Mouse (Mus musculus): ENCODE results near the gene Trpm3.

Gene Trpm3

DNA sequence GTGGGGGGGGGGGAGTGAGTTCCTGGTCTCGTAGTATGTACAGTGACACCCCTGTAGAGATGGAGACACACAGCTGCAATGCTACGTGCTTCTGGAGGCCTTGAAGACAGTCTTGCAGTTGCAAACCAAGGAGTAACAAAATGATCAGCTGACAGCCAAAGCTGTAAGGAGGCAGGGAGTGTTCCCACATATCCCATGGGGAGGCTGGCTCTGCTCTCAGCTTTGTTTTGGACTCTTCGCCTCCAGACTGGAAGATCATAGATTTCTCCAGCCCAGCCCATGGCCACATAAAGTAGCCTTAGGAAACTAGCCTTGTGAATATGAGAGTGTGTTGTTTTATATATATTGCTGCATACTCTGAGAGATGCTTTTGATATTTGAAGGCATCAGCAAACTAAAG is 248.0 kb downstream of the Trpm3 start:
- no peak for DNase-seq (ENCODE audit: low read depth, low spot score)
- no peaks in the 10 kb centered on the region for H3K27me3 ChIP-seq (ENCODE audit: control insufficient read depth, insufficient read depth, low read length, poor library complexity, severe bottlenecking)

DNA sequence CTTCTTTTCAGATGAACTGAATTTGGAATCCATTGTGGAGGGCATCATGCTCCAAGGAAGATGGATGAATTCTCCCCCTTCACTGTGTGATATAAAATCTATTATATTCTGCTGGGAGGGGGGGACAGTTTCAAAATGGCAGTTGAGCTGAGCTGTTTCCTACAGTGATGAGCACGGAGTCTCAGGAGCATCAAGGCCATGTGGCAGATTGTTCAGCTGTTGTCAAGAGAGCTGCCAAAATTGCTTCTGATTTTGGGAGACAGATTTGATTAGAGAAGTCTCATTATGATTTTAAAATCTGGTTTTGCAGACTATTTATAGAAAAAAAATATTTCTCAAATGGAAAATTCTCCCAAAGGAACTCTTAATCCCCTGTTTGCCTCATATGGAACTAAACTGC is 255.9 kb downstream of the Trpm3 start:
- no peaks in the 10 kb centered on the region for H3K27me3 ChIP-seq (ENCODE audit: control insufficient read depth, insufficient read depth, low read length, poor library complexity, severe bottlenecking)
- no peaks in the 10 kb centered on the region for H3K36me3 ChIP-seq (ENCODE audit: control insufficient read depth, insufficient read depth, low read length, poor library complexity, severe bottlenecking)

More for the DNA sequence above, 248.0 kb downstream of the Trpm3 start:
- H3K36me3 ChIP-seq (ENCODE audit: control insufficient read depth, insufficient read depth, low read length, poor library complexity, severe bottlenecking) = no peaks in the 10 kb centered on the region

DNA sequence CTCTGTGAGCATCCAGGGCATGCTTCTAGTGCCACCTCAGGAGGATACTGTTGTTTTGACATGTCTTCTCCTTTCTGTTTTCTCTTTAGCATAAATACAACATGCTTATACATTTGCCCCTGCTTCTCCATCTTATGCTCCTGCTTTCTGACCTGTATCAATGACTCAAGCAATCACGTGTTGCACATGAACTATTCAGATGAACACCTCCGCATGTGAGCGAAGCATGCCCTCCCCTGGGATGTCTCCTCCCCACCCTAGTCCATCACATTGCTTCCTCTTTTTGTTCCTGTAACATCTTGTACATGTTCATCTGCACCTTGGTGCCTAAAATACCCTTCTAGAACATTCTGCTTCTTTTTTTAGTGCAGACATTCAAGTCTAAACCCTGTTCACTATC is 265.2 kb downstream of the Trpm3 start:
- Histone ChIP-seq H3K36me3 (ENCODE audit: control insufficient read depth, insufficient read depth, low read length, poor library complexity, severe bottlenecking) (no peaks in the 10 kb centered on the region), H3K27me3 (ENCODE audit: control insufficient read depth, insufficient read depth, low read length, poor library complexity, severe bottlenecking) (no peaks in the 10 kb centered on the region)
- DNase-seq (ENCODE audit: low read depth, low spot score) = peak; percentile 20

More for the DNA sequence above, 255.9 kb downstream of the Trpm3 start:
- no peak for DNase-seq (ENCODE audit: low read depth, low spot score)

DNA sequence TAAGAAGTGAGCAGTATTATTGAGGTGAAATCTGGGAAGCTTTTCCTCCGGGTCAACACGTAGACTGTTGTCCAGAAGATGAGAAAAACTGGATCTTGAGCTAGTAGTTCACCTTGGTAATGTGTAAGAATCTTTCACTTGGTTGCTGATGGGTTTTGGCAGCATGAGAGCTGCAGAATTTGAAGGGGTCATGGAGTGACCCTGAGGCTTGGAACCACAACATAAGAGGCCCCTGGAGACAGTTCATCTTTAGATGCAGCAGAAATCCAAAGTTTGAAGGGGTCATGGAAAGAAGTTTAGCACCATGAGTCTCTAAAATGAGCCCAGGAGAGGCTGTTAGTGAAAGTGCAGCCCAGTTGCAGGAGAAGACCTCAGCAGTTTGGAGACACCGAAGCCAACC is 279.4 kb downstream of the Trpm3 start:
- DNase-seq (ENCODE audit: low read depth, low spot score) = no peak
- Histone ChIP-seq H3K36me3 (ENCODE audit: control insufficient read depth, insufficient read depth, low read length, poor library complexity, severe bottlenecking) (no peaks in the 10 kb centered on the region), H3K27me3 (ENCODE audit: control insufficient read depth, insufficient read depth, low read length, poor library complexity, severe bottlenecking) (no peaks in the 10 kb centered on the region)

DNA sequence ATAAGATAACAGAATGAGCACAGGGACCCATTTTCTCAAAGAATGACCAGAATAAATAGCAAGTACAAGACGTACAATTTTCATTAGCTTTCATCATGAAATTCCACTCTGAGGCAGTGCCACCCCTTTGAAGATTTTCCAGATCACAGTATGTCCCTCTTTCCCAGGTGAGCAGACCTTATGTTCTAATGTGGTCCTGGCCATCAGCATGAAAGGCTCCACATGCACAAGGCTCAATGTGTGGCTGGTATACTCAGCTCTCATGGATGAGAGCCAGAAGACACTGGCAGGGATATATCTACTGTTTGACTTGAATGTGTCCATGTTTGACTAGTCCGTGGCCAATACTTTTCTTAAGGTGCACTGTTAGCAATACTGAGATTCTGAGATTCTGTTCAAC is 298.4 kb downstream of the Trpm3 start:
- H3K27me3 ChIP-seq (ENCODE audit: control insufficient read depth, insufficient read depth, low read length, poor library complexity, severe bottlenecking) = no peaks in the 10 kb centered on the region
- no peak for DNase-seq (ENCODE audit: low read depth, low spot score)
- H3K36me3 ChIP-seq (ENCODE audit: control insufficient read depth, insufficient read depth, low read length, poor library complexity, severe bottlenecking) = no peaks in the 10 kb centered on the region

DNA sequence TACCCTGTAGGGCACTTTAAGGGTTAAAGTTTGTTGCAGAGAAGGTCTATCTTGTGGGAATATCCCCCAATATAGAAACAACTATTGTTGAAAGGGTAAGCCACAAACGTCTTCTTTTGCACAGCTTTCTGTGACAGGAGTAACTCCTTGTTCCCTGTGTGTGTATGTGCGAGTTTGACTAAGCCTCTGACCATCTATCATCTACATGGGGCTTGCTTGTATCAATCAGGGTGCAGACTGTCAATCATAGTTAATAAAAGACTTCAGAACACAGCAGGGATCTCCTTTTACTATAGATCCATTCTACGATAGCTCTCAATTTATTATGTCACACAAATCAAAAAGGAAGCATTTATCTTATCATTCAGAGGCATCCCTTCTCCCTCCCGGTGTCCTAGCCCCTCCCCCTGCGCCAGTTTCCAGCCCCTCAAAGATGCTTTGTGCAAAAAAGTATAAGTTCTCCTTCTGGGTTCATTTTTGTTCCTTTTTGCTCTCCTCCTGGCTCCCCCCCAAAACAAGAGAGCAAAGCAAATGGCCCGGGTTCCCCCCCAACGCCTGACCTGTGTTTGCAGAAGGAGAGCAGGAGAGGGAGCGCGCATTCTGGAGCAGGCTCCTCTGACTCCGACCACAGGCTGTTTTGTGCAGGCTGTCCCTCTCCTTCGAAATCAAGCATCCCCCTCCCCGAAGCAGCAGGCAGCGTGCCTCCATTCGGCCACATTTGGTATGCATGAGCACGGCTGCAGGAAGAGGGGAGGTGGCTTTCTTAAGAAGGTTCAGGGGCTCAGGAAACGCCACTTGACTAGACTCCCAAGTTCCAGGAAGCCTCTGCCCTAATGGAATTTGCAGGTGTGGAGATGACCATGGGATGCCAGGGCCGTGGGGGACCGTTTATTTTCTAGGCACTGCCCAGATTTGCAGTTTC is 308.8 kb downstream of the Trpm3 start:
- no peaks in the 10 kb centered on the region for H3K27me3 ChIP-seq (ENCODE audit: control insufficient read depth, insufficient read depth, low read length, poor library complexity, severe bottlenecking)
- DNase-seq (ENCODE audit: low read depth, low spot score) = no peak
- no peaks in the 10 kb centered on the region for H3K36me3 ChIP-seq (ENCODE audit: control insufficient read depth, insufficient read depth, low read length, poor library complexity, severe bottlenecking)

DNA sequence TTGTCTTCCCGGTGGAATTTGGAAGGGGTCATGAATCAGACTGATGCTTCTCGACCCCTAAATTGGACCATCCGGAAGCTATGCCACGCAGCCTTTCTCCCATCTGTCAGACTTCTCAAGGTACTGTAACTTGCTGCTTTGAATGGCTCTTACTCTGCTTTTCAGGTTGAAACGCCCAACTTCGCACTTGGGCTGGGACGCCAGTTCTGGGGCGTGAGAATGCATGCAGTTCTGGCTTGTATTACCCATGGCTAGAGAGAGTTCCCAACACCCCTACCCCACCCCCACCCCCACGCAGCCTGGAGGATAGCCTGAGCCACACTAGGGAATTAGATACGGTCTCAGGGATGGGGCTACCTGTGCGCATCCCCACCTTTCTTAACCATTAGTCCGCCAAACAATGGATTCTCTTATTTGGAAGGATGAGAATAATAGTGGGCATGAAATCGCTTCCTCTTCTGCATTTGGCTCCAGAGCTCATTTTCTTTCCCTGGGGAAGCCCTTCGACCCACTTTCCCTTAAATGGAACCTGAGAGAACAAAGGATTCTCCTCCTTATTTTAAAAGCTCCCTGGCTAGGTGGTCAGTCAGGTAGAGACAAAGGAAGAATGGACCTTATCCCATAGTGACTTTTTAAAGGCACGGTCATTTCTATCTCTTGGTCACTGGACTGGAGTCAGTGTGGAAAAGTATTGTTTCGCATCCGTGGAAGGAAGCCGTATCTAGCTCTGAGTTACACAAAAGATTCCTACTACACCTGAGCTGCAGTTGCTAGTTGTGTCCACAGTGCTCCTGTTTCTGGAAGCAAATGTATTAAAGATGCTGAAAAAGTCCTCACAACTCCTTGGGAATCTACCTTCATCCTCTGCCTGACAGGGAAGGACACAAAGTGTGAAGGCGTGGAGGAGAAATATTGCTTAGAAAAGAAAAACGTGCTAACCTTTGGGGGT is 309.8 kb downstream of the Trpm3 start:
- no peaks in the 10 kb centered on the region for H3K36me3 ChIP-seq (ENCODE audit: control insufficient read depth, insufficient read depth, low read length, poor library complexity, severe bottlenecking)
- H3K27me3 ChIP-seq (ENCODE audit: control insufficient read depth, insufficient read depth, low read length, poor library complexity, severe bottlenecking) = no peaks in the 10 kb centered on the region
- DNase-seq (ENCODE audit: low read depth, low spot score) = no peak

DNA sequence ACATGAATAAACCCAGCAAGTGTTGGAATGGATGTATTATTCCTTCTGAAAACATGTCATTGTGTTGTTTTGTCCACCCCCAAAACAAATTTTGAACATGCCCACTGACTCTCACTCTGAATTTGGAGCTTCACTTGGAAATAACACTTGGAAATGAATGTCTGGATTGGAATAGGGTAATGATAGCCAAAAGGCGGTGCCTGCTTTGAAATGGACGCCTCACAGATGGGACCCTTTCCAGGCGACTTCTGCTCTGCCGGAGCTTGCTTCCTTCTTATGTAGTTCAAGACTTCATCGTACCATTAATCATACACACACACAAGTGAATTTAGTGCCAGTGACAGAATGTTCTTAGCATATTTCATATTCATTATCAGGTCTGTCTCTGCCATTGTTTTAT is 312.4 kb downstream of the Trpm3 start:
- Histone ChIP-seq H3K36me3 (ENCODE audit: control insufficient read depth, insufficient read depth, low read length, poor library complexity, severe bottlenecking) (no peaks in the 10 kb centered on the region), H3K27me3 (ENCODE audit: control insufficient read depth, insufficient read depth, low read length, poor library complexity, severe bottlenecking) (no peaks in the 10 kb centered on the region)
- no peak for DNase-seq (ENCODE audit: low read depth, low spot score)

DNA sequence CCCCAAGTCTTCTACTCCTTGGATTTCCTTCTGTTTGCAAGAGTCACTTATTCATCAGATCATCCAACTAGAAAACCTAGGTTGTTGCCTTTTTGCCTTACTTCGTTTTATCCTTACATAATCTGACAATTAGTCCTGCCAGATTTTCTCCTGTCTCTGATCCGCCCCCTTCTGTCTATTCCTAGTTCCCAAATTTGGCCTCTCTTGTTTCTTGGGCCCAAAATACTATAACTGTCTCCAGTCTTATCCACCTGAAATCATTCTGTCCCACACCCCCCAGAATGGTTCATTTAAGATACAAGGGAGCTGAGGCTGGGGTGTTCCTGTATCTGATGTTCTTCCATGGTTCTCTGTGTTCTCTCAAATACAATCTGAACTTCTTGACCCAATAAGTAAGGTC is 318.1 kb downstream of the Trpm3 start:
- no peaks in the 10 kb centered on the region for H3K27me3 ChIP-seq (ENCODE audit: control insufficient read depth, insufficient read depth, low read length, poor library complexity, severe bottlenecking)
- DNase-seq (ENCODE audit: low read depth, low spot score) = no peak
- H3K36me3 ChIP-seq (ENCODE audit: control insufficient read depth, insufficient read depth, low read length, poor library complexity, severe bottlenecking) = no peaks in the 10 kb centered on the region

DNA sequence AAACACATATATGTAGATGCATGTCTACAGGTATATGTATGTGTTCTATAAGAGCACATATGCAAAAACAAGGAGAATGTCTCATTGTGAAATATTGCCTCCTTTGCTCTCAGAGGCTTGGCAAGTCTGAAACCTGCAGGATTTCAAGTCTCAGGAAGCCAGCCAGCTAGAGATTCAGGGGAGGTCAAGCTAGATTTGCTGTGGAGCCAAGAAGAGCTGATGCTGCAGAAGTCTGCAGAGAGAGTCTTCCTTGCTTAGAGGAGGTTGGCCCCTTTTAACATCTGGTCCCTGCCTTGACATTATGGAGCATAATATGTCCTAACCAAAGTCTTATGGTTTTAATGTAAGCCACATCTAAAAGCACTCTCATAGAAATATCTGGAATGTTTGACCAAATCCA is 323.2 kb downstream of the Trpm3 start:
- DNase-seq (ENCODE audit: low read depth, low spot score) = no peak
- Histone ChIP-seq H3K36me3 (ENCODE audit: control insufficient read depth, insufficient read depth, low read length, poor library complexity, severe bottlenecking) (no peaks in the 10 kb centered on the region), H3K27me3 (ENCODE audit: control insufficient read depth, insufficient read depth, low read length, poor library complexity, severe bottlenecking) (no peaks in the 10 kb centered on the region)

DNA sequence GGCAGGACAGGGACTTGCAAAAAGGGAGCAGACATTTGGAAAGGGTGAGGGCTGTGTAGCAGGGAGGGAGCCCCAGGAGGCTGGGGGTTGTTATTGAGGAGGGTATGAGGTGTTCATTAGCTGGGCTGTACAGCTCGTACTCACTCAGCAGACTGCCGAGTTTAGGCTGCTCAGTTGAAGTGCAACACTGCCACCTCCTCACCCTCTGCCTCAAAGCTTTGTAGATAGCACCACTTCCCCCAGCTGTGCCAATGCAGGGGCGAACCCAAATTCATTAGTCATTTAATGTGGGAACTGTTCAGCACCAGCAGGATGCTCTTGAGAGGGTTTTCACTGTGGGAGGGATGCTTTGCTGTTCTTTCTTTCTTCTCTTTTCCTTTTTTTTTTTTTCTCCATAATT is 324.7 kb downstream of the Trpm3 start:
- H3K36me3 ChIP-seq (ENCODE audit: control insufficient read depth, insufficient read depth, low read length, poor library complexity, severe bottlenecking) = no peaks in the 10 kb centered on the region
- no peak for DNase-seq (ENCODE audit: low read depth, low spot score)
- H3K27me3 ChIP-seq (ENCODE audit: control insufficient read depth, insufficient read depth, low read length, poor library complexity, severe bottlenecking) = no peaks in the 10 kb centered on the region

DNA sequence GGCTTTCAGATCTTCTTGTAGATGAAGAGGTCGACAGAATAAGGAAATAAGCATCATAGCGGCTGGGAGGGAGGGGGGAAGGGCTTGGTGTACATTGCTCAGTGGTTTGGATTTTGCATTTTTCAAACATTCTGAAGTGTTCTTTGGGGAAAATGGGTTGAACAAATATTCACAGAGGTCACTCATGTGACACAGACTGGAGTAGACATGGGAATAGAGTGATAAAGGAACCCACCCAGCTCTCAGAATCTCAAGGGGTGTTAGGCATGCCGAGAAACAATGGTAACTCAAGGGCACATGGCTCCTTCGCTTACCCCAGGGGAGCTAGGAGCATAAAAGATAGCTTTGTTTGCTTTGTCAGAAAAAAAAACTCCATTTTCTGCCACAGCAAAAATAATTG is 330.8 kb downstream of the Trpm3 start:
- Histone ChIP-seq H3K27me3 (ENCODE audit: control insufficient read depth, insufficient read depth, low read length, poor library complexity, severe bottlenecking) (no peaks in the 10 kb centered on the region), H3K36me3 (ENCODE audit: control insufficient read depth, insufficient read depth, low read length, poor library complexity, severe bottlenecking) (no peaks in the 10 kb centered on the region)
- no peak for DNase-seq (ENCODE audit: low read depth, low spot score)

DNA sequence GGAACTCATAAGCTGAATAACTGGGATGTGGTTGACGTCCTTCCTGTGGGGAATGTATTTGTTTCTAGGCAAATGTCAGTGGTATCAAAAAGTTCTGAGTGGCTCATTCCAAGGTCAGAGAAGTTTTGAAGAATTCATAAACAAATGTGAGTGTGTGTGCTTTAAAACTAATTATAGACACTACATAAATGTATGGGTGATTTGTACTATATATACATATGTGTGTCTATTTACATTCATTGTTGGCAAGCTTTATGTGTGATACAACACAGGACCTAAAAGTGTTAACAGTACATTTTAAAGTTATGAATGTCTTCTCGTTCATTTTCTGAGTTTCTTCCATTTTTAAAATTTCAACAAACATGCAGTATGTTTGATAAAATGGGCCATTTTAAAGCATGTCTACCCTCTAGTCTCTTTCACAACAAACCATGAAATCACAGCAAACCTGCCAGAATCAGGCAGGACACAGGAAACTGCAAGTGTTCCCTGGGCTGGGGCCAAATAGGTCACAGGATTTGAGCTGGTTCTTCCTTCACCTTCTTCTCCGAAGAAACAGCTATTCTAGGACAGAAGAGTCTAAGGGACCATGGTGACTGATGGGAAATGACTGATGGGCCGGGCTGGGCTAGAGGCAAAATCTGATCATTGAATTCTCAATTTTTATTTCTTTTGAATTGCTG is 334.3 kb downstream of the Trpm3 start:
- Histone ChIP-seq H3K36me3 (ENCODE audit: control insufficient read depth, insufficient read depth, low read length, poor library complexity, severe bottlenecking) (no peaks in the 10 kb centered on the region), H3K27me3 (ENCODE audit: control insufficient read depth, insufficient read depth, low read length, poor library complexity, severe bottlenecking) (no peaks in the 10 kb centered on the region)
- no peak for DNase-seq (ENCODE audit: low read depth, low spot score)

DNA sequence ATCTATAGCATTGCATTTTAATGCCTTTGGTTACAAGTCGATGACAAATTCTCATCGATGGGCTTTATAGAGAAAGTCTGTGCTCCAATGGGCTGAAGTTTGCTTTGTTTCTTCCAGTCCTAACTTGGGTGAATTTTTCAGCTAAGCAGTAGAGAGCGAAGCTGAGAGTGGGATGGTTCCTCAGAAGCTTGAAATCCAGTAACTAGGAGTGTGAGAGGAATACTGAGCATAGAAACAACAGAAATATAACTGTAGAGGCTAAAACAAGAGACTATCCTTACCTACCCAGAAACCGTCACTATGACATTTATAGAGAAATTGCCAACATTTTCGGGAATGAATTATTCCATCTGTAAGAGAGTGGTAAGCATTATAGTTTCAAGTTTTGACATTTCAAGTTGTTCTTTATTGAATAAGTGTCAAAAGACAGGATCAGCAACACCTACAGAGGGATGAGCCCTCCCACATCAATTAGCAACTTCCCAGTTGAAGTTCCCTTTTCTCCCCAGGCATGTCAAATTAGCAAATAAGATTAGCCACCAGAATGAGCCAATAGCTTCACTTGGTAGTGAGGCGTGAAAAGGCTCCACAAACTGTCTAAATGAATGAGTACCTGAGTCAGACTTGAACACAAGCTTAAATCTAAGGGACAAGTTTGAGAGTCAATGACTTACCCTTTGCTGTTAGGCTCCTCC is 339.6 kb downstream of the Trpm3 start:
- no peak for DNase-seq (ENCODE audit: low read depth, low spot score)
- no peaks in the 10 kb centered on the region for H3K27me3 ChIP-seq (ENCODE audit: control insufficient read depth, insufficient read depth, low read length, poor library complexity, severe bottlenecking)

More for the DNA sequence above, 339.6 kb downstream of the Trpm3 start:
- no peaks in the 10 kb centered on the region for H3K36me3 ChIP-seq (ENCODE audit: control insufficient read depth, insufficient read depth, low read length, poor library complexity, severe bottlenecking)
